Mouse (Mus musculus) left cerebral cortex, adult 18-20 months (tissue): ENCODE measurements around the gene Dync1h1. TPM values are rescaled to one million over a fixed set of nuclear protein-coding genes. Genes with fewer than 3 reads are reported as not detected.
"Not testable (repeated sequence)": the region's sequence is repeated elsewhere in the genome, so short reads cannot be mapped to it uniquely, and the experiment has no call there.

Experiments used
- DNase-seq, 2 experiments: peaks; one replicate each; pipeline ENCODE4 v3.0.0; 2021 to 2022; ENCODE audit warnings: low spot score in 2 of 2, mixed read lengths in 1 of 2
- total RNA-seq, 2 experiments: library from RNA; stranded (reverse); gene quantifications; 2 replicates each; pipeline ENCODE4 v1.2.3; 2021

The Dync1h1 gene
- total RNA-seq, 2 experiments from 2014 or later = 309 to 310 TPM

- no peak for DNase-seq
Observed at GRCm38 (mm10) chr12:110600225-110600991, 844 bp upstream of the Dync1h1 start.

GRCm38 (mm10) chr12:110606161-110606560 is 4.9 kb downstream of the Dync1h1 start:
- DNase-seq = no peak

- no peak for DNase-seq
Observed at GRCm38 (mm10) chr12:110606676-110607075, 5.4 kb downstream of the Dync1h1 start.

GRCm38 (mm10) chr12:110608460-110609152 is 7.4 kb downstream of the Dync1h1 start:
- DNase-seq = peak in 1 of 2 experiments; percentile 49

GRCm38 (mm10) chr12:110609153-110609497 is 7.9 kb downstream of the Dync1h1 start:
- no peak for DNase-seq

- no peak for DNase-seq
Observed at GRCm38 (mm10) chr12:110610713-110611112, 9.5 kb downstream of the Dync1h1 start.

GRCm38 (mm10) chr12:110630056-110630455 is 28.8 kb downstream of the Dync1h1 start:
- no peak for DNase-seq

- peak; percentile 43 to 56 for DNase-seq
Observed at GRCm38 (mm10) chr12:110636293-110636692, 35.0 kb downstream of the Dync1h1 start.

GRCm38 (mm10) chr12:110637507-110638114 is 36.4 kb downstream of the Dync1h1 start:
- DNase-seq = no peak

- peak; percentile 39 to 52 for DNase-seq
Observed at GRCm38 (mm10) chr12:110650241-110650641, 49.0 kb downstream of the Dync1h1 start.

- no peak for DNase-seq
Observed at GRCm38 (mm10) chr12:110651464-110651863, 50.2 kb downstream of the Dync1h1 start.

- no peak for DNase-seq
Observed at GRCm38 (mm10) chr12:110661746-110662145, 60.5 kb downstream of the Dync1h1 start.

GRCm38 (mm10) chr12:110667466-110668077 is 66.3 kb downstream of the Dync1h1 start:
- DNase-seq = no peak

- DNase-seq = no peak
Observed at GRCm38 (mm10) chr12:110674243-110674642, 73.0 kb downstream of the Dync1h1 start.

- no peak for DNase-seq
Observed at GRCm38 (mm10) chr12:110681191-110681590, 79.9 kb downstream of the Dync1h1 start.

GRCm38 (mm10) chr12:110681878-110682277 is 80.6 kb downstream of the Dync1h1 start:
- DNase-seq = no peak

- no peak for DNase-seq
Observed at GRCm38 (mm10) chr12:110682561-110683299, 81.5 kb downstream of the Dync1h1 start, which contains the start of gene 1700001K19Rik. Gene 1700001K19Rik (minus strand): TSS chr12:110682619.

- no peak for DNase-seq
Observed at GRCm38 (mm10) chr12:110683580-110683979, 82.3 kb downstream of the Dync1h1 start.

- peak in 1 of 2 experiments; percentile 48 for DNase-seq
Observed at GRCm38 (mm10) chr12:110687894-110688734, 86.9 kb downstream of the Dync1h1 start.

GRCm38 (mm10) chr12:110688921-110689320 is 87.7 kb downstream of the Dync1h1 start:
- not testable (repeated sequence) for DNase-seq
